Comparison of ENCODE assay signal across 9 mouse cellular contexts in the genomic region with DNA sequence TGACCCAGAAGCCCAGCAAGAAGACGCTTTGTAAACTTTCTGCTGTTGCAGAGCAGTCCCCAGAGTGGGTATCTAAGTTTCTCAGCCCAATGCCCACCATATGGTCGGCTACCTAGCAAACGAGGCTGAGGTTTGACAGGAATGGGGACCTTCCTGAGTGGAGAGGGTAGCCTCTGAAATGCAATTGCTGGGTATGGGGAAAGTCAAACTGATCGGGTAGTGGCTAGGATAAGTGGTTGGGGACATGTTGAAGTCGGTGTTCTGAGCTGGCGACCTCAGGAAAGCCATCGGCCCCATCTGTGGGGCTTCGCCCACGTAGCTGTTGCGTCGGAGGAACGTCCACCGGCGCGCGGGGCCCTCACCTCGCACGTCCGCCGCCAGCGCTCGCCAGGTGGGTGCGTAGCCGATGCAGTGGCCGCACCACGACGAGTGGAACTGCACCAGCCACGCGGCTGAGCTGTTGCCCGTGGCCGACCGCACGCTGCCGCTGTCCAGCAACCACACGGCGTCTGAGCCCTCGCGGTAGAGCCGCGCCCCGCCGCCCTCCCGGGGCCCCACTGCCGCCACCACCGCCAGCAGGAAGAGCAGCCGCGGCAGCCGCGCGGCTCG. TPM values are rescaled to one million over a fixed set of nuclear protein-coding genes. Genes with fewer than 3 reads are reported as not detected.
DNase-seq lines count a peak whose midpoint lies in the region; ATAC-seq and TF ChIP-seq lines count a peak whose summit lies in the region.
"Had no signal": no experiment of that assay in that cellular context is flagged by ENCODE, and none has a peak within 500 bp of the region (broad histone marks: within the 10 kb centered on the region; RNA-seq: fewer than 3 reads in every experiment).

No protein-coding gene starts in this region.

- no peaks in the 10 kb centered on the region for H3K27me3 ChIP-seq in cerebellum, adult 2 months (ENCODE audit: control insufficient read depth, insufficient read depth, low read length)
- H3K27me3 ChIP-seq in hindbrain, embryonic 12.5 days, result no peaks in the 10 kb centered on the region
- H3K27me3 ChIP-seq in megakaryocyte, embryonic 14.5 days (replicated peaks), result peaks cover 11% of the 10 kb centered on the region

- WGBS in cerebellum, adult 2 months, result under 1% methylated on average over 51 of the region's 51 CpGs
- WGBS in hindbrain, embryonic 12.5 days, result under 1% methylated on average over 46 of the region's 51 CpGs

- H3K4me1 ChIP-seq in cerebellum, adult 2 months (ENCODE audit: control insufficient read depth, insufficient read depth, low read length), result peaks cover 10% of the 10 kb centered on the region
- peaks cover 17% of the 10 kb centered on the region for H3K4me1 ChIP-seq in hindbrain, embryonic 12.5 days
- peaks cover 31% of the 10 kb centered on the region for H3K4me1 ChIP-seq in megakaryocyte, embryonic 14.5 days

- no peak for TF ChIP-seq CTCF in cerebellum, adult 2 months (IDR thresholded peaks at IDR 0.05; ENCODE audit: borderline replicate concordance, insufficient read depth, low read depth, low read length)

- no peak for TF ChIP-seq POLR2A in cerebellum, adult 2 months (IDR thresholded peaks at IDR 0.05; ENCODE audit: borderline replicate concordance, insufficient read depth, low read length)

- no peak for DNase-seq in cerebellum, adult 2 months
- DNase-seq in cerebellum, adult 11-12 months, result no peak
- DNase-seq in right cerebral cortex, postnatal 14 days, result peak; percentile 45
- DNase-seq in right cerebral cortex, adult 18-20 months, result no peak
- no peak for DNase-seq in layer of hippocampus, postnatal 10 days (ENCODE audit: low spot score in 2 of 2)
- DNase-seq in adrenal gland, postnatal 10 days, result no peak

- H3K9me3 ChIP-seq in hindbrain, embryonic 12.5 days (replicated peaks), result no peaks in the 10 kb centered on the region
- H3K9me3 ChIP-seq in megakaryocyte, embryonic 14.5 days, result no peaks in the 10 kb centered on the region

- ATAC-seq in hindbrain, embryonic 12.5 days (ENCODE audit: low FRiP score), result peak; percentile 75

- H3K36me3 ChIP-seq in hindbrain, embryonic 12.5 days, result no peaks in the 10 kb centered on the region
- H3K36me3 ChIP-seq in megakaryocyte, embryonic 14.5 days (replicated peaks; ENCODE audit: low read length), result peaks cover 10% of the 10 kb centered on the region

- H3K27ac ChIP-seq in cerebellum, adult 2 months (ENCODE audit: insufficient read depth, low read length), result peak overlapping the region; percentile 30; the same call in 1 of the 2 replicates
- H3K27ac ChIP-seq in hindbrain, embryonic 12.5 days, result peak overlapping the region; percentile 71

- peak overlapping the region; percentile 69 for H3K4me2 ChIP-seq in hindbrain, embryonic 12.5 days (replicated peaks)

- peak overlapping the region; percentile 82 for H3K9ac ChIP-seq in hindbrain, embryonic 12.5 days

- peak overlapping the region; percentile 92 for H3K4me3 ChIP-seq in cerebellum, adult 2 months (replicated peaks; ENCODE audit: insufficient read depth, low read depth, low read length)
- H3K4me3 ChIP-seq in hindbrain, embryonic 12.5 days, result peak overlapping the region; percentile 82
- peak overlapping the region; percentile 99 for H3K4me3 ChIP-seq in megakaryocyte, embryonic 14.5 days (replicated peaks)

RNA-seq across cellular contexts. Expression of gene Qsox2, which starts 0.5 kb away (rescaled TPM):
- 20.7 and 24.3 TPM in 2 replicates for polyA plus RNA-seq in cerebellum, adult 2 months (2012; rRNA removed)
- 19.6 and 20.3 TPM in 2 replicates for polyA plus RNA-seq in hindbrain, embryonic 12.5 days (2016; fragmentation: Nextera tagmentation; extraction: Ambion mirVana)
- polyA plus RNA-seq in megakaryocyte, embryonic 14.5 days (2012; ENCODE audit: insufficient read depth, low replicate concordance), result 3.5 and 9.1 TPM in 2 replicates
- total RNA-seq in layer of hippocampus, postnatal 10 days (2021), result 10 to 100 TPM; 18.6 to 19.1 TPM
- 10 to 100 TPM; 17.6 to 18.2 TPM for total RNA-seq in adrenal gland, postnatal 10 days (2021)

RNA-seq across cellular contexts. Expression of gene Lhx3, which starts 28.7 kb away (rescaled TPM):
- polyA plus RNA-seq in cerebellum, adult 2 months (2012; rRNA removed), result 1.1 and 1.3 TPM in 2 replicates
- polyA plus RNA-seq in hindbrain, embryonic 12.5 days (2016; fragmentation: Nextera tagmentation; extraction: Ambion mirVana), result 8.7 and 12.0 TPM in 2 replicates
- polyA plus RNA-seq in megakaryocyte, embryonic 14.5 days (2012; ENCODE audit: insufficient read depth, low replicate concordance), result not detected in 2 replicates
- not detected for total RNA-seq in layer of hippocampus, postnatal 10 days (2021)
- under 1 TPM; 0.27 to 0.64 TPM for total RNA-seq in adrenal gland, postnatal 10 days (2021)
- total RNA-seq: heart, postnatal 36 days had no signal

RNA-seq across cellular contexts. Expression of gene Ccdc187, which starts 57.6 kb away (rescaled TPM):
- polyA plus RNA-seq in cerebellum, adult 2 months (2012; rRNA removed), result 2.7 and 3.0 TPM in 2 replicates
- polyA plus RNA-seq in hindbrain, embryonic 12.5 days (2016; fragmentation: Nextera tagmentation; extraction: Ambion mirVana), result 0.31 and 0.37 TPM in 2 replicates
- polyA plus RNA-seq in megakaryocyte, embryonic 14.5 days (2012; ENCODE audit: insufficient read depth, low replicate concordance), result not detected in 2 replicates
- 1 to 10 TPM in 1 of 2 experiments, under 1 TPM in 1; 0.78 to 1.1 TPM for total RNA-seq in layer of hippocampus, postnatal 10 days (2021)
- total RNA-seq in adrenal gland, postnatal 10 days (2021), result 1 to 10 TPM in 1 of 2 experiments, under 1 TPM in 1; 0.81 to 1.5 TPM
